Mouse (Mus musculus) E14TG2a.4 (cell line): Measurements from ENCODE around the gene Plcb1.
A peak's percentile ranks its signal among the peaks of the same experiment; 100 is the strongest.

Experiments
- H3K27me3 ChIP-seq: 2 replicates; pipeline ENCODE4 v1.6.1; 2014; ENCODE audit warnings: low read length, control low read depth; ENCODE audit not compliant: insufficient read depth
- H3K36me3 ChIP-seq: 2 replicates; pipeline ENCODE4 v1.6.1; 2014; ENCODE audit warnings: low read length, control low read depth; ENCODE audit not compliant: insufficient read depth
- H3K4me1 ChIP-seq: replicated peaks from 2 replicates; pipeline ENCODE4 v1.6.1; 2014; ENCODE audit warnings: low read depth, low read length, control low read depth
- H3K4me3 ChIP-seq: replicated peaks from 2 replicates; pipeline ENCODE4 v1.5.1; 2014; ENCODE audit warnings: mild to moderate bottlenecking, low read length
- H3K9me3 ChIP-seq: 2 replicates; pipeline ENCODE4 v1.6.1; 2014; ENCODE audit warnings: low read length, control low read depth
- CTCF ChIP-seq: conservative IDR thresholded peaks from 2 replicates; pipeline ENCODE4 v1.5.1; 2014; ENCODE audit warnings: low read length
- NANOG ChIP-seq: IDR thresholded peaks from 2 replicates; pipeline ENCODE4 v1.6.1; 2014; ENCODE audit warnings: borderline replicate concordance, low read length, mixed read lengths
- POU5F1 ChIP-seq: IDR thresholded peaks from 2 replicates; pipeline ENCODE4 v1.6.1; 2014; ENCODE audit warnings: low read length, borderline replicate concordance

Plcb1 gene

GRCm38 (mm10) chr2:135051540-135052288 lies 265.8 kb downstream of the Plcb1 start:
- Histone ChIP-seq H3K36me3 (no peaks in the 10 kb centered on the region), H3K4me3 (no peak overlapping the region), H3K4me1 (no peaks in the 10 kb centered on the region), H3K27me3 (no peaks in the 10 kb centered on the region), H3K9me3 (no peaks in the 10 kb centered on the region)
- TF ChIP-seq CTCF = no peak

- H3K27me3 ChIP-seq = no peaks in the 10 kb centered on the region
- H3K4me1 ChIP-seq = no peaks in the 10 kb centered on the region
- H3K36me3 ChIP-seq = no peaks in the 10 kb centered on the region
- H3K9me3 ChIP-seq = no peaks in the 10 kb centered on the region
- no peak for TF ChIP-seq NANOG
- TF ChIP-seq POU5F1 = no peak
- no peak for TF ChIP-seq CTCF
- H3K4me3 ChIP-seq = no peak overlapping the region
These were observed 267.5 kb downstream of the Plcb1 start for GRCm38 (mm10) chr2:135053391-135053790.

GRCm38 (mm10) chr2:135067419-135067818 lies 281.6 kb downstream of the Plcb1 start:
- H3K4me3 ChIP-seq = no peak overlapping the region
- 0 out of 2 replicates have a peak, but pooled peaks cover 6% of the 10 kb centered on the region for H3K36me3 ChIP-seq
- H3K9me3 ChIP-seq = no peaks in the 10 kb centered on the region
- H3K4me1 ChIP-seq = peaks cover 34% of the 10 kb centered on the region
- no peaks in the 10 kb centered on the region for H3K27me3 ChIP-seq
- TF ChIP-seq NANOG = no peak
- no peak for TF ChIP-seq CTCF
- no peak for TF ChIP-seq POU5F1

- Histone ChIP-seq H3K4me1 (peaks cover 52% of the 10 kb centered on the region), H3K27me3 (no peaks in the 10 kb centered on the region), H3K36me3 (0 out of 2 replicates have a peak, but pooled peaks cover 6% of the 10 kb centered on the region), H3K4me3 (no peak overlapping the region), H3K9me3 (no peaks in the 10 kb centered on the region)
- TF ChIP-seq CTCF = no peak
- no peak for TF ChIP-seq NANOG
- no peak for TF ChIP-seq POU5F1
These were observed 285.5 kb downstream of the Plcb1 start for GRCm38 (mm10) chr2:135071349-135071748.

- TF ChIP-seq NANOG = peak; percentile 96
- TF ChIP-seq POU5F1 = no peak
- Histone ChIP-seq H3K4me1 (peaks cover 50% of the 10 kb centered on the region), H3K36me3 (0 out of 2 replicates have a peak, but pooled peaks cover 6% of the 10 kb centered on the region), H3K27me3 (no peaks in the 10 kb centered on the region), H3K4me3 (peak overlapping the region; percentile 33; the same call in 1 of the 2 replicates), H3K9me3 (no peaks in the 10 kb centered on the region)
These were observed 286.6 kb downstream of the Plcb1 start for GRCm38 (mm10) chr2:135072503-135072902.

GRCm38 (mm10) chr2:135073014-135073413 lies 287.1 kb downstream of the Plcb1 start:
- H3K4me3 ChIP-seq = peak overlapping the region; percentile 33; the same call in 1 of the 2 replicates
- H3K9me3 ChIP-seq = no peaks in the 10 kb centered on the region
- no peaks in the 10 kb centered on the region for H3K27me3 ChIP-seq
- no peak for TF ChIP-seq POU5F1
- TF ChIP-seq CTCF = no peak
- TF ChIP-seq NANOG = peak; percentile 47; the same call in 1 of the 2 replicates
- peaks cover 45% of the 10 kb centered on the region for H3K4me1 ChIP-seq
- 0 out of 2 replicates have a peak, but pooled peaks cover 6% of the 10 kb centered on the region for H3K36me3 ChIP-seq

GRCm38 (mm10) chr2:135075375-135075774 lies 289.5 kb downstream of the Plcb1 start:
- Histone ChIP-seq H3K9me3 (no peaks in the 10 kb centered on the region), H3K4me1 (peaks cover 41% of the 10 kb centered on the region)

GRCm38 (mm10) chr2:135092588-135093162 lies 306.8 kb downstream of the Plcb1 start:
- TF ChIP-seq POU5F1 (no peak), CTCF (no peak), NANOG (no peak)
- Histone ChIP-seq H3K36me3 (no peaks in the 10 kb centered on the region), H3K4me3 (no peak overlapping the region), H3K4me1 (no peaks in the 10 kb centered on the region), H3K27me3 (no peaks in the 10 kb centered on the region), H3K9me3 (no peaks in the 10 kb centered on the region)

More at GRCm38 (mm10) chr2:135075375-135075774, 289.5 kb downstream of the Plcb1 start:
- Histone ChIP-seq H3K36me3 (0 out of 2 replicates have a peak, but pooled peaks cover 2% of the 10 kb centered on the region), H3K27me3 (no peaks in the 10 kb centered on the region), H3K4me3 (no peak overlapping the region)
- TF ChIP-seq CTCF = no peak
- TF ChIP-seq POU5F1 = no peak
- no peak for TF ChIP-seq NANOG

GRCm38 (mm10) chr2:135101292-135101691 lies 315.4 kb downstream of the Plcb1 start:
- TF ChIP-seq CTCF (no peak), NANOG (no peak), POU5F1 (no peak)
- Histone ChIP-seq H3K4me3 (no peak overlapping the region), H3K27me3 (no peaks in the 10 kb centered on the region), H3K36me3 (no peaks in the 10 kb centered on the region), H3K9me3 (no peaks in the 10 kb centered on the region), H3K4me1 (no peaks in the 10 kb centered on the region)
